Mouse (Mus musculus) lung, postnatal 0 days (tissue): ENCODE measurements around the gene Pla2g1b.

ENCODE experiments used
- CTCF ChIP-seq: IDR thresholded peaks from 2 replicates; pipeline ENCODE4 v1.5.1; 2016; ENCODE audit warnings: antibody characterized with exemption, mild to moderate bottlenecking
- EP300 ChIP-seq: IDR thresholded peaks from 2 replicates; pipeline ENCODE4 v1.6.1; 2016; ENCODE audit warnings: antibody characterized with exemption, mild to moderate bottlenecking, control low read depth

- no peak for TF ChIP-seq CTCF
- TF ChIP-seq EP300, result no peak
These were observed 50.8 kb downstream of the Pla2g1b start for GRCm38 (mm10) chr5:115516908-115517307.
